Mouse (Mus musculus) testis, adult 2 months (tissue): ENCODE data around the gene Zfp488. TPM values are rescaled to one million over a fixed set of nuclear protein-coding genes. Genes with fewer than 3 reads are reported as not detected.

Experiments
- H3K27ac ChIP-seq: fragments of 200-500 bp; 2 replicates; pipeline ENCODE4 v1.5.1; 2012; ENCODE audit warnings: low read depth, low read length; ENCODE audit not compliant: control insufficient read depth, insufficient read depth
- H3K27me3 ChIP-seq: fragments of 200-500 bp; 2 replicates; pipeline ENCODE4 v1.6.1; 2012; ENCODE audit warnings: mild to moderate bottlenecking, low read length, moderate library complexity; ENCODE audit not compliant: control insufficient read depth, insufficient read depth
- H3K36me3 ChIP-seq: fragments of 200-500 bp; 2 replicates; pipeline ENCODE4 v1.6.1; 2012; ENCODE audit warnings: mild to moderate bottlenecking, low read length; ENCODE audit not compliant: control insufficient read depth, insufficient read depth
- H3K4me1 ChIP-seq: fragments of 200-500 bp; 2 replicates; pipeline ENCODE4 v1.6.1; 2012; ENCODE audit warnings: low read length; ENCODE audit not compliant: control insufficient read depth, insufficient read depth
- H3K4me3 ChIP-seq: fragments of 200-500 bp; 2 replicates; pipeline ENCODE4 v1.5.1; 2012; ENCODE audit warnings: low read depth, mild to moderate bottlenecking, low read length, moderate library complexity, mixed read lengths; ENCODE audit not compliant: control insufficient read depth
- CTCF ChIP-seq: fragments of 200-500 bp; IDR thresholded peaks from 2 replicates; pipeline ENCODE4 v1.5.1; 2012; ENCODE audit warnings: low read depth, mild to moderate bottlenecking, inconsistent platforms, low read length, moderate library complexity; ENCODE audit not compliant: control insufficient read depth, insufficient read depth, insufficient replicate concordance
- POLR2A ChIP-seq: fragments of 200-500 bp; IDR thresholded peaks from 2 replicates; pipeline ENCODE4 v1.6.1; 2012; ENCODE audit warnings: low read depth, mild to moderate bottlenecking, inconsistent platforms, low read length, moderate library complexity; ENCODE audit not compliant: control insufficient read depth
- polyA plus RNA-seq: library from polyadenylated mRNA; depleted of rRNA; stranded (reverse); fragments of >200 nt; gene quantifications from 2 replicates; pipeline ENCODE4 v1.2.3, GENCODE M21; 2012

Zfp488 gene
- polyA plus RNA-seq, 1 experiment = 0.46 TPM

DNA sequence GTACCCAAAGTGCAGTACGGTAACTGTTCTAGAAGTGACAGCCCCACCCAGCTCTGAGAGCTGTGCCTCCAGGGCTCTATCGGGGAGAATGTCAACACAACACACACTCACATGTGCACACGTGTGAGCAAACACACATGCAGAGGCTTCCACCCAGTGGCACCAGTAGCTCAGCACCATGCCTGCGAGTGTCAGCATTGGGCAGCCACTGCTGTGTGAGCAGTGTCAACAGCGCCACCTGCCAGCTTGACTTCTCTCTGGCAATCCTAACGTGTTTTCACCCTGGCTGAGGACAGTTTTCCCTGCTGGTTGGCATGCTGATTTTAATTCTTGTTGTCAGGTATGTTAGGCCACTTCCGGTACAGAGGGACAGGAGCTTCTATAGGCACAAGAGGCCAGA, 5.9 kb downstream of the Zfp488 start:
- no peak overlapping the region for H3K4me3 ChIP-seq
- TF ChIP-seq CTCF (no peak; the same call in 1 of the 2 replicates), POLR2A (no peak)
- no peaks in the 10 kb centered on the region for H3K27me3 ChIP-seq
- no peaks in the 10 kb centered on the region for H3K36me3 ChIP-seq
- no peak overlapping the region for H3K27ac ChIP-seq
- no peaks in the 10 kb centered on the region for H3K4me1 ChIP-seq

DNA sequence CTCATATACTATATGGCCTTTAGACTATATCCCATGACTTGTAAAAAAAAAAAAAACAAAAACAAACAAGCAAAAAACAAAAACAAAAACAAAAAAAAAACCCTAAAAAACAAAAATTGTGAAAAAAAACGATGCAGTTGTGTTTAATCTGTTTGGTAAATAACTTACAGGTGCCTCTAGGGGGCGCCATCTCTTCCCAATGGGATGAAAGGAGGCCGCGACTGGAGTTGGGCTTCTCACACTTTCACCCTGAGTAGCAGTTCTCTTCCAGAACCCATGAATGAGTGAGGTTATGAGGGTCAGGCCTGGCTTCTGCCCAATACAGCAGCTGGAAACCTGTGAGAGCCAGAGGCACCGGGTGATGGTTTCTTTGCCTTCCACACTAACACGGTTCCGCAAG, 12.9 kb downstream of the Zfp488 start:
- Histone ChIP-seq H3K27ac (no peak overlapping the region), H3K4me3 (peak overlapping the region; percentile 76), H3K4me1 (peaks cover 6% of the 10 kb centered on the region), H3K36me3 (no peaks in the 10 kb centered on the region), H3K27me3 (no peaks in the 10 kb centered on the region)
- peak; percentile 61 for TF ChIP-seq CTCF
- TF ChIP-seq POLR2A = no peak

DNA sequence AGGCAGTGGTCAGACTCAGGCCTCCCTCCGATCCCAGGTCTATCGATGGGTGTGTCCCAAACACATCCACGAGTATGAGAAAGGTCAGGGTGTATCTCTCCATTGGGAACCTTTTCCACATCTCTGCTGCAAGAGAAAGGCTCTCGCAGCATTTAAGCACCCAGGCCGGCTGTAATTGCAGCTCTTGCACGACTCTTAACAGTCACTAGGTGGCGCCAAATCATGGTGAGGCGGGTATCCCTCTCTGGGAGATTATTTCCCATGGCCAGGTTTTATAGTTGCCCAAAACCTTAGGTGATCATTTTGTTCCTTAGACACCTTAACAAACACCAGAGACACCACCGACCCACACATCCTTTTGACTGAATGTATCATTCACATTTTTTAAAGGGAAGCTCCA, 19.2 kb downstream of the Zfp488 start:
- H3K4me1 ChIP-seq = peaks cover 9% of the 10 kb centered on the region
- H3K27me3 ChIP-seq = no peaks in the 10 kb centered on the region
- no peak overlapping the region for H3K27ac ChIP-seq
- no peaks in the 10 kb centered on the region for H3K36me3 ChIP-seq
- TF ChIP-seq POLR2A (no peak), CTCF (peak; percentile 74; the same call in 1 of the 2 replicates)
- no peak overlapping the region for H3K4me3 ChIP-seq

DNA sequence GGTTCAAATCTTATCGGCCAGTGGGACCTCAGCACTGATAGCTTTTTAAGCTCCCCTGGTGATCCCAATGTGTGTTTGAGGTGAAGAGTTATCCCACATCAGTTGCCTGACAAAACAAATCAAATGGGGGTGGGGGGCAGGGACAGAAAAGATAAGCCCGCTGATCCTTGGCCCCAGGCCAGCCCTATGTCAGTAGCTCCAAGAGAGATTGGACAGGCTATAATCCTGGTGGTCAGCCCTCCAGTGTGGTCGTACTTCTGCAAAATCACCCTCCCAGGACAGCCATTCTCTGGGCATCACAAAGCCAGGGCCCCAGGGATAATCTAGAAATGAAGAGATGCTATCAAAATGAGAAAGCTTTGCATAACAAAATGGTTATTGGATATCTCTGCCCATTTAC, 19.7 kb downstream of the Zfp488 start:
- H3K27me3 ChIP-seq = no peaks in the 10 kb centered on the region
- H3K27ac ChIP-seq = no peak overlapping the region
- H3K4me1 ChIP-seq = peaks cover 9% of the 10 kb centered on the region
- H3K36me3 ChIP-seq = no peaks in the 10 kb centered on the region
- H3K4me3 ChIP-seq = no peak overlapping the region
- no peak for TF ChIP-seq CTCF
- TF ChIP-seq POLR2A = no peak

DNA sequence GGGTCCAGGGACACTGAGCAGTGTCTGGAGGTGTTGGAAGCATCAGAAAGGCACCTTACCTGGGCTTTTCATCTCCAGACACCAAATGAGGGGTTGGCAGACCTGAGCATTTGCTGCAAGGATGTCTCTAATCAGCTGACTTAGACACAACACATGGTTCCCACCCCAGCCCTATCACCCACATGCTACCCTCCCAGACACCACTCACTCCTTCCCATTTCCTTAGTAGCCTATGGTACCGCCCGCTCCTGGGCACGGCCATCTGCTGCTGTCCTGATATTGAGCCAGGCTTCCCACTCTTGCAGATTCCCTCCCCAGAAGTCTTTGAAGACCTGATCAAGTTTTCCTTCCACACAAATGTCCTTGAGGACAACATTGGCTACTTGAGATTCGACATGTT, 20.4 kb downstream of the Zfp488 start:
- Histone ChIP-seq H3K4me1 (peaks cover 9% of the 10 kb centered on the region), H3K36me3 (no peaks in the 10 kb centered on the region), H3K27me3 (no peaks in the 10 kb centered on the region), H3K4me3 (no peak overlapping the region), H3K27ac (no peak overlapping the region)
- TF ChIP-seq CTCF = no peak

DNA sequence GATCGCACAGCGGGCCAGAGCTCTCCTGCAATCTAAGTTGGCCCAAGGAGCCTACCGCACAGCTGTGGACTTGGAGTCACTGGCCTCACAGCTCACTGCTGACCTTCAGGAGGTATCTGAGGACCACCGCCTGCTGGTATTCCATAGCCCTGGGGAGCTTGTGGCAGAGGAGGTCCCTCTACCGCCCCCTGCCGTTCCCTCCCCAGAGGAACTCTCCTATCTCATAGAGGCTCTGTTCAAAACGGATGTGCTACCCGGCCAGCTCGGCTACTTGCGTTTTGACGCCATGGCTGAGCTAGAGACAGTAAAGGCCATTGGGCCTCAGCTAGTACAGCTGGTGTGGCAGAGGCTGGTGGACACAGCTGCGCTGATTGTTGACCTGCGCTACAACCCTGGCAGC, 22.5 kb downstream of the Zfp488 start:
- H3K36me3 ChIP-seq = no peaks in the 10 kb centered on the region
- peak overlapping the region; percentile 17 for H3K4me3 ChIP-seq
- H3K27ac ChIP-seq = no peak overlapping the region
- H3K27me3 ChIP-seq = no peaks in the 10 kb centered on the region
- H3K4me1 ChIP-seq = peaks cover 9% of the 10 kb centered on the region
- TF ChIP-seq CTCF = peak; percentile 60; the same call in 1 of the 2 replicates
- no peak for TF ChIP-seq POLR2A

DNA sequence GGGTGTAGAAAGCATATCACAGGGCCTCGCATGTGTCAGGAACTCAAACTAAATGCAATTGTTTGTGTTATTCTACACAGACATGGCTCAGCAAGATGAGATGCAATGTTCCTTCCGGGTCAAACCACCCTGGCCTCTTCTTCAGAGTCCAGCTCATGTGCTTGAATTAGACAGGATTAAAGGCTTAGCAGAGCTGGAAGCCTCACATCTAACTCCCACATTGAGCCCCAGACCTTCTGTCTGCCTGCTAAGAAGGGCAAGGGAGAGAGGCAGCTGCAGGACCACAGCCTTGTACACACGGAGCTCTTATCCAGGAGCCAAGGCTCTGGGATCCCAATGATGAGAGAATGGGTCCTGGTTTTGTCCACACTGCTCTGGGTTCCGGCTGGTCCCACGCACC, 24.8 kb downstream of the Zfp488 start, which contains the start of gene Rbp3:
Gene Rbp3 (plus strand): TSS at position 243 of the 400 bp plus-strand sequence.
- TF ChIP-seq POLR2A (no peak), CTCF (no peak)
- no peak within 1 kb of the TSS for H3K27ac ChIP-seq
- H3K4me1 ChIP-seq = peaks cover 9% of the 10 kb centered on the region
- H3K27me3 ChIP-seq = no peaks in the 10 kb centered on the region
- H3K36me3 ChIP-seq = no peaks in the 10 kb centered on the region
- H3K4me3 ChIP-seq = no peak within 1 kb of the TSS
